Mouse (Mus musculus) adrenal gland, postnatal 36 days (tissue): Measurements from ENCODE around the gene Tcap. TPM values are rescaled to one million over a fixed set of nuclear protein-coding genes. Genes with fewer than 3 reads are reported as not detected.

Source experiments
- DNase-seq, 2 experiments: peaks; one replicate each; pipeline ENCODE4 v3.0.0; 2021; ENCODE audit warnings: mixed read lengths in 1 of 2
- total RNA-seq, 2 experiments: library from RNA; stranded (reverse); gene quantifications; 2 replicates each; pipeline ENCODE4 v1.2.3; 2021

Tcap gene
- total RNA-seq, 2 experiments from 2014 or later: 0.43 to 1.2 TPM

DNA sequence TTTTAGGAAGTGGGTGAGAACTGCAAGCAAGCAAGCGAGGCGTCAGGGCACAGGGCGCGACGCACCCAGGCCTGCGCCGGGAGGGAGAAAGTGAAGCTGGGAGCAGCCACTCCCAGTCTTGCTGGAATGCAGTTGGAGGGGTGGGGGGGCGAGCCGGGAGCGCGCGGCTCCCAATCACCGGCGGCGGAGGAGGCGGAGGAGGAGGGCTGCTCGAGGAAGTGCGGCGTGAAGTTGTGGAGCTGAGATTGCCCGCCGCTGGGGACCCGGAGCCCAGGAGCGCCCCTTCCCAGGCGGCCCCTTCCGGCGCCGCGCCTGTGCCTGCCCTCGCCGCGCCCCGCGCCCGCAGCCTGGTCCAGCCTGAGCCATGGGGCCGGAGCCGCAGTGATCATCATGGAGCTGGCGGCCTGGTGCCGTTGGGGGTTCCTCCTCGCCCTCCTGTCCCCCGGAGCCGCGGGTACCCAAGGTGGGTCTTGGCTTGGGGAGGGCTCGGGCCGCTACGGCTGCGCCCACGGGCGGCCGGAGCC is 28.7 kb downstream of the Tcap start, which contains the start of gene Erbb2:
Gene Erbb2 (plus strand): TSS at position 198 of the 524 bp plus-strand sequence.
- DNase-seq: peak; percentile 72 to 81

DNA sequence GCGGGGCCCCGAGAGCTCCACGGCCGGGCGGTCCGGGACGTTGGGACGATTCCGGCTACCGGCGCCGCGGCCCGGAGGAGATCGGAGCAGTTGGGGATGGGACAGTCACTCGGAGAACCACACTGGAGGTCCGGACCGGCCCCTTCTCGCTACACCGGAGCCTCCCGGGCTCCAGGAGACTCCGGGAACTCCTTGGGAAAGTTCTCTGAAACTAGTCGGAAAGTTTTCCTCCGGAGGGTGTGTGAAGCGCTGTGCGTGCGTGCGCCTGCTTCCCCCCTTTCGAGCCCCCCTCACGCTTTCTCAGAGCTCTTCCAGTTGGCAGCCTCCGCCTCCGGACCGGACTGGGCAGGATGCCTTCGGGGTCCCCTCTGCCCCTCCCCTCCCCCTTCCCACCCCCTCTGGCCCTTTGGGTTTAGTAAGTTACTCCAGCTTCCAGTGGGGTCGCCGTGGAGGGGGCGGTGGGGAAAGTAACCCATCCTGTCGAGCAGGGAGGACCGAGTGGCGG is 29.2 kb downstream of the Tcap start:
- DNase-seq: peak; percentile 28 to 53

GRCm38 (mm10) chr11:98413731-98414130 is 30.1 kb downstream of the Tcap start:
- DNase-seq: no peak

DNA sequence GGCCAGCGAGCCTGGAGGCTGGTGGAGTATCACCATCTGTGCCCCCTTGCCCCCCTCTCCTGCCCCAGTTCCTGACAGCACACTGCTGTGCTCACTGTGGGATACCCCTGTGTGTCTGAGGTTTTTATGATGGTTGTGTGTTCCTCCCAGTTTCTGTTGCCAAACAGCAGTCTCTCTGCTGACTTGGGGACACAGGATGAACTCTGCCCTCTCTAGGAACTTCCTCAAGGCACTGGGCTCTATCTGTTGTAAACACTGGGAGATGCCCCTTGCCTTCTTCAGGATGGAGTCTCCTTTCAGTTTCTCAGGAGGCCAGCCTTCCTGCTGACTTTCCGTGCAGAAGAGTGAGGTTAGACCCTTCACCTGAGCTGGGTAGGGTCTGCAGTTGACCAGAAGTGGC is 30.6 kb downstream of the Tcap start:
- DNase-seq: no peak

DNA sequence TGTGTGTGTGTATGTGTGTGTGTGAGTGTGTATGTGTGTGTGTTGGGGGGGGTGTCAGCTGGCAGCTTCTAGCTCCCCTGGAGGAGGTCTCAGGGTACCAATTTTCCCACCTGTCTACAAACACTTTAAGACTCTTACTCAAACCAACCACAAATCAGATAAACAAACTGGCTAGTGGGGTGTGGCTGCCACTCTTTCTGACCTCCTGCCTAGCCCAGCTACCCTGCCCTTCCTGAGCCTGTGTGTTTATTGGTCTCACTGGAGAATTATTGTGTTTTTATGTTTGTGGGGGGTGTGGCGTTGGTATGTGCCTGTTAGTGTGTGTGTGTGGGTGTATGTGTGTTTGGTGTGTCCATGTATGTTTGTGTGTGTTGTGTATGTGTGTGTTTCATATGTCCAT is 33.5 kb downstream of the Tcap start:
- no peak for DNase-seq

GRCm38 (mm10) chr11:98418273-98418672 is 34.7 kb downstream of the Tcap start:
- DNase-seq: no peak

GRCm38 (mm10) chr11:98418939-98419547 is 35.4 kb downstream of the Tcap start:
- DNase-seq: no peak

DNA sequence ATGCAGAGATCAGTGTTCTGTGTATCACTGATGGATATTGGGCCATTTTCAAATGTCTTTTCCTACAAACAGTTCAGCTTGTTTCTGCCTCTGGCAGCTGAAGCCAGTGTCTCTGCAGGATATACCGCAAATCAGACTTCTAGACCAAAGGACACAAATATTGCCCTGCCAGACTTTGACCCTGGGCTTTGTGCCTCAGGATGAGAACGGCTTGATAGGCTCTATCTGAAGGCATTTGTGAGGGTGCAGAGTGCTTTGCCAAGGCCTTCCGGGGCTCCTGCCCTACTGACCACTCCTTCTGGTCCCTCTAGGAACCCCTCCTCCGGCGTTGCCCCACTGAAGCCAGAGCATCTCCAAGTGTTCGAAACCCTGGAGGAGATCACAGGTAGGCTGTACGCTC is 43.0 kb downstream of the Tcap start:
- no peak for DNase-seq

DNA sequence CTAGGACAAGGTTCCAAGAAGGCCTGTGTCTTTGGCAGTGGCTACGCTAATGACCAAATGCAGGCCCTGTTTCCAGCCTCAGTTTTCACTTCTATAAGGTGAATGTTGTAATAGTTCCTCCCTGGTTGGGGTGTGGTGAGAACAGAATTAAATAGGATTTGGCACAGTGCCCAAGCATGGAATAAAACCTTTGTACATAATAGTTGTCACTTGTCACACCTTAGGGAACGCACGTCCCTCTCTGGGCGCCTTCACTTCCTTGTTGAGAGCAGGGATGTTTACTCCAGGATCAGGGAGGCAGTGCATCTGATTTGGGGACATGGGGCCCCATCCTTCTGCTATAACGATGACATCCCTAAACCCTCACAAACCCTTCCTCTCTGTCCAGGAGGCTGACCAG is 44.8 kb downstream of the Tcap start:
- no peak for DNase-seq

GRCm38 (mm10) chr11:98431743-98432502 is 48.3 kb downstream of the Tcap start:
- no peak for DNase-seq

Other genes starting within 250 kb of the Tcap start
- 10 to 100 TPM; 31.8 to 42.9 TPM for gene Fbxl20, start 233.4 kb upstream of the Tcap start, total RNA-seq
- 10 to 100 TPM; 65.4 to 72.5 TPM for gene Med1, start 190.5 kb upstream of the Tcap start, total RNA-seq
- gene Cdk12, start 180.8 kb upstream of the Tcap start, total RNA-seq: 10 to 100 TPM; 42.8 to 50.6 TPM
- gene Neurod2, start 54.2 kb upstream of the Tcap start, total RNA-seq: not detected
- gene Ppp1r1b, start 35.4 kb upstream of the Tcap start, total RNA-seq: not detected
- gene Stard3, start 25.4 kb upstream of the Tcap start, total RNA-seq: 10 to 100 TPM; 22.3 to 23.2 TPM
- gene Pnmt, start 2.6 kb downstream of the Tcap start, total RNA-seq: 100 to 1,000 TPM; 363 to 581 TPM
- gene Pgap3, start 16.7 kb downstream of the Tcap start, total RNA-seq: 1 to 10 TPM; 4.4 to 7.2 TPM
- gene Erbb2, start 28.7 kb downstream of the Tcap start, total RNA-seq: 1 to 10 TPM; 4.2 to 4.7 TPM
- gene Mien1, start 55.2 kb downstream of the Tcap start, total RNA-seq: 10 to 100 TPM; 84.0 to 84.2 TPM
- not detected for gene Grb7, start 62.6 kb downstream of the Tcap start, total RNA-seq
- gene Ikzf3, start 162.2 kb downstream of the Tcap start, total RNA-seq: under 1 TPM; 0.13 to 0.36 TPM
- gene Zpbp2, start 167.3 kb downstream of the Tcap start, total RNA-seq: under 1 TPM; 0.50 to 0.82 TPM
- gene Ormdl3, start 203.6 kb downstream of the Tcap start, total RNA-seq: 100 to 1,000 TPM; 133 to 139 TPM
- gene Lrrc3c, start 214.5 kb downstream of the Tcap start, total RNA-seq: not detected
- gene Gm12355, start 241.8 kb downstream of the Tcap start, total RNA-seq: 10 to 100 TPM; 13.9 to 15.3 TPM
- 10 to 100 TPM; 12.9 to 17.0 TPM for gene Gsdma3, start 242.5 kb downstream of the Tcap start, total RNA-seq